Mouse (Mus musculus) mouse embryonic stem cell (cell line): Measurements from ENCODE around the gene Srrm4.

ENCODE experiments used
- in situ Hi-C, 2 experiments: fragments of 300-500 bp; cut with MboI; formaldehyde crosslinking; loops; 1 replicate in 1 of 2; 3 replicates in 1 of 2; pipeline ENCODE4 v1.14.3; 2019 to 2020; ENCODE audit warnings: low sequenced_read_pairs in 2 of 2, low pct_unique_long_range_greater_than_20kb in 1 of 2, mixed read lengths in 1 of 2; ENCODE audit not compliant: unreplicated experiment in 1 of 2

The Srrm4 gene

GRCm38 (mm10) chr5:116389321-116389720, 202.3 kb downstream of the Srrm4 start:
- in situ Hi-C loops, result no loop called here
